Mouse (Mus musculus): ENCODE data around the gene Cemip2. TPM values are rescaled to one million over a fixed set of nuclear protein-coding genes. Genes with fewer than 3 reads are reported as not detected.

Gene Cemip2
- polyA plus RNA-seq, 1 experiment from 2014 or later, result 37.6 TPM

DNA sequence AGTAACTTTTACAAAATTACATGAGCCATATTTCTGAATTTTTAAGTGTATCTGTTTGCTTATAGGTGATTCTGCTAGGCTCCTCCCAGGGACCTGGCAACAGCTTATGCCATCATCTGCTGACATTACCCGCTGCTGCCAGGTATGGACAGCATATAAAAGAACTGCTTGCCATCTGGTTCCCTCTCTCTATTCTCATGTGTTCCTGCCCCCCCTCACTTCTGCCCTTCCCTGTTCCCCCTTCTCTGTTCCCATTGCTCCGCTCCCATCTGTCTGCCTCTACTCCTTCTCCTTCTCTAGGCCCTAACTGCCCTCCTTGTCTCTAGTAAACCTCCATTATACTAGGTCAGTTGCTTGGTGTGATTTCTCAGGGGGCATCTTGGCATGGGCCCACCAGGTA, 32.6 kb upstream of the Cemip2 start:
- Histone ChIP-seq H3K27ac (ENCODE audit: low read length) (no peak overlapping the region), H3K4me1 (replicated peaks; ENCODE audit: control insufficient read depth, insufficient read depth, low read length) (peaks cover 2% of the 10 kb centered on the region; the same call in 1 of the 2 replicates), H3K36me3 (ENCODE audit: control insufficient read depth, insufficient read depth) (no peaks in the 10 kb centered on the region), H3K9me3 (ENCODE audit: control insufficient read depth, low read length) (no peaks in the 10 kb centered on the region), H3K4me3 (replicated peaks; ENCODE audit: low read length) (no peak overlapping the region), H3K9ac (replicated peaks; ENCODE audit: low read depth, low read length) (no peak overlapping the region), H3K4me2 (ENCODE audit: low read length) (no peak overlapping the region), H3K27me3 (replicated peaks; ENCODE audit: control insufficient read depth, insufficient read depth, low read length) (no peaks in the 10 kb centered on the region)
- ATAC-seq, result peak; percentile 13; the same call in 1 of the 2 replicates
- WGBS, result 60% methylated on average over 2 of the region's 2 CpGs

DNA sequence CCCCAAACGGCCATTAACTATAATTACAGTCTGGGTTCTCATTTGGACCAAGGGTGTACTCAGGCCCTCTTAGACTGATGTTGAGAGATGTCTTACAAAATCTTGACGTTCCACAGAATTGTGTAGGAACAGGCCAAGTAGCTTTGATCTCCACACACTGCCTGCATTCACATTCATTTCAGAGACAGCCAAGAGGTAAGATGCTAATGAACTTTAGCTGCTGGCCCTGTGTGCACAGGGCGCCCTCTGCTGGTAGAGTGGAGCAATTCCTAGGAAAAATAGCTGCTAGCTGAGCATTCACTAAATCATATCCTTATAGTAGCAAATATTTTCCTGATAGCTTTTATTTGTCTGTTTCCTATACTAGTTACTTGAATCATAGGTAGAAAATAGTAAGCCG, 30.8 kb upstream of the Cemip2 start:
- Histone ChIP-seq H3K4me2 (ENCODE audit: low read length) (no peak overlapping the region), H3K9ac (replicated peaks; ENCODE audit: low read depth, low read length) (no peak overlapping the region), H3K4me1 (replicated peaks; ENCODE audit: control insufficient read depth, insufficient read depth, low read length) (no peaks in the 10 kb centered on the region; the same call in 1 of the 2 replicates), H3K36me3 (ENCODE audit: control insufficient read depth, insufficient read depth) (no peaks in the 10 kb centered on the region), H3K9me3 (ENCODE audit: control insufficient read depth, low read length) (no peaks in the 10 kb centered on the region), H3K4me3 (replicated peaks; ENCODE audit: low read length) (no peak overlapping the region), H3K27me3 (replicated peaks; ENCODE audit: control insufficient read depth, insufficient read depth, low read length) (no peaks in the 10 kb centered on the region), H3K27ac (ENCODE audit: low read length) (no peak overlapping the region)
- ATAC-seq, result 0 out of 2 replicates have a peak, but pooled peaks have one; percentile 44
- WGBS, result 15% methylated on average over 4 of the region's 4 CpGs

DNA sequence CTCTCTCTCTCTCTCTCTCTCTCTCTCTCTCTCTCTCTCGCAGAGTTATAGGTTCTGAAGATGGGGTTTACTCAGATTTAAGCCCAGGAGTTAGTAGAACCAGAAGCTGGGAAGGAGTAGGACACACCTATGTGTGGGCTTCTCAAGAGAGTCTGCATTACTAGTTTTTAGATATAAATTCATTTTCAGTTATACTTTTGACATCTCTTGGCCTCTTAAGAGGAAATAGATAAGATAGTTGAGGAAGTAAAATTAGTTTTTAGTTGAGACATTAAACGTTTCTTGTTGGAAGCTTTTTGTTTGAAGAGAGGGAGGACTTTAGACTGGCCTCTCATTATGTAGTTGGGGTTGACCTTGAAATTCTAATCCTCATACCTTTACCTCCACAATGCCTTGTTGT, 28.0 kb upstream of the Cemip2 start:
- WGBS, result 55% methylated on average over 2 of the region's 2 CpGs
- Histone ChIP-seq H3K4me1 (replicated peaks; ENCODE audit: control insufficient read depth, insufficient read depth, low read length) (no peaks in the 10 kb centered on the region; the same call in 1 of the 2 replicates), H3K4me3 (replicated peaks; ENCODE audit: low read length) (no peak overlapping the region), H3K36me3 (ENCODE audit: control insufficient read depth, insufficient read depth) (no peaks in the 10 kb centered on the region), H3K9me3 (ENCODE audit: control insufficient read depth, low read length) (no peaks in the 10 kb centered on the region), H3K27me3 (replicated peaks; ENCODE audit: control insufficient read depth, insufficient read depth, low read length) (no peaks in the 10 kb centered on the region), H3K27ac (ENCODE audit: low read length) (no peak overlapping the region), H3K4me2 (ENCODE audit: low read length) (no peak overlapping the region), H3K9ac (replicated peaks; ENCODE audit: low read depth, low read length) (no peak overlapping the region)
- no peak for ATAC-seq

DNA sequence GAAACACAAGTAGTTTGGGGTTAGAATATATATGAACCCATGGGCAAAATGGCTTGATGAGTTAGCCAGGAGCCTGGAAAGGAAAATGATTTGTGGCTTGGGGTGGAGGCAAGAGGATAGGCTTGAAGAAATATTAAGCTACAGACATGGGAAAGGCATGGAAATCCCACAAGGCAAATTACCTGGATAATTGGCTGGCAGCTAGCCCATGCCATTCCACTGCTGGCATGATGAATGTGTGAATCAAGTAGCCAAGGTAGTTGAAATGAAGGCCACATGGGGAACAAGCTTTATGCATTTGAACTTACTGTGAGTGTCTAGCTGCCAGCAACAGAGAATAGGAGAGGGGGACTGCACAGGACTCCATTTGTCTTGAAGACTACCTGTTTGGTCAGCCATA, 16.5 kb upstream of the Cemip2 start:
- H3K27me3 ChIP-seq (replicated peaks; ENCODE audit: control insufficient read depth, insufficient read depth, low read length), result no peaks in the 10 kb centered on the region
- no peaks in the 10 kb centered on the region for H3K36me3 ChIP-seq (ENCODE audit: control insufficient read depth, insufficient read depth)
- H3K4me2 ChIP-seq (ENCODE audit: low read length), result no peak overlapping the region
- H3K9ac ChIP-seq (replicated peaks; ENCODE audit: low read depth, low read length), result no peak overlapping the region
- no peaks in the 10 kb centered on the region for H3K9me3 ChIP-seq (ENCODE audit: control insufficient read depth, low read length)
- H3K4me1 ChIP-seq (replicated peaks; ENCODE audit: control insufficient read depth, insufficient read depth, low read length), result 0 out of 2 replicates have a peak, but pooled peaks cover 2% of the 10 kb centered on the region
- no peak overlapping the region for H3K4me3 ChIP-seq (replicated peaks; ENCODE audit: low read length)
- H3K27ac ChIP-seq (ENCODE audit: low read length), result no peak overlapping the region
- no peak for ATAC-seq

DNA sequence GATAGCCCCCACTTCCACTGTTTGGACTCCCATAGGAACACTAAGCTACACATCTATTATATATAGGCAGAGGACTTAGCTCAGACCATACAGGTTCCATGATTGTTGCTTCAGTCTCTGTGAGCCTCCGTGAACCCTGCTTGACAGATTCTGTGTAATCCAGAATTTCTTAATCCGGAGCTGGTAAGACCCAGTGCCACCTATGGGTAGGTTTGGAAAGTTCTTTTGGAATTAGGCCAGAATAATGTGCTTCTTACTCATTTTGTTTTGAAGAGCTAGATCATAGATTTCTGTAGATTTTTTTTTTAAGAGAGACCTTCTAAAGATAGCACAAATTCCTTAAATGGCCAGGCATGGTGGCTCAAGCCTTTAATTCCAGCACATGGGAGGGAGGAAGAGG, 14.1 kb upstream of the Cemip2 start:
- ATAC-seq, result no peak
- no peak overlapping the region for H3K4me2 ChIP-seq (ENCODE audit: low read length)
- WGBS, result 72% methylated on average over 2 of the region's 2 CpGs
- no peak overlapping the region for H3K27ac ChIP-seq (ENCODE audit: low read length)
- no peak overlapping the region for H3K4me3 ChIP-seq (replicated peaks; ENCODE audit: low read length)
- H3K27me3 ChIP-seq (replicated peaks; ENCODE audit: control insufficient read depth, insufficient read depth, low read length), result no peaks in the 10 kb centered on the region
- H3K9me3 ChIP-seq (ENCODE audit: control insufficient read depth, low read length), result no peaks in the 10 kb centered on the region
- 0 out of 2 replicates have a peak, but pooled peaks cover 2% of the 10 kb centered on the region for H3K4me1 ChIP-seq (replicated peaks; ENCODE audit: control insufficient read depth, insufficient read depth, low read length)
- H3K9ac ChIP-seq (replicated peaks; ENCODE audit: low read depth, low read length), result no peak overlapping the region
- H3K36me3 ChIP-seq (ENCODE audit: control insufficient read depth, insufficient read depth), result no peaks in the 10 kb centered on the region

DNA sequence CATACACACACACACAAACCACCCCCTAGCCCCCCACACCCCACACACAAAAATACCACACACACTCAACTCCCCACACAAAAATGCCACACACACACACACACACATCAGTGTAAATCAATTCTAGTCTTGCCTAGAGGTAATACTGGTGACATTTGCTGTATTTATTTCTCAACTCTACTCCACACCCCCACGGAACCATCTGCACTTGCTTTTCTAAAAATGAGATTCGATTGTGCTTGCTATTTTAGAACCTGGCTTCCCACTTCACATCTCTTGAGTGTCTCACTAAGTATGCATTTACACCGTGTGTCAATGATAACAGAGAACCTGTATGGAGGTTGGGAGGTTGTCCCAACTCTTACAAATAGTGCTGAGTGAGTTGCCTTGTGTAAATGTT, 13.4 kb upstream of the Cemip2 start:
- Histone ChIP-seq H3K36me3 (ENCODE audit: control insufficient read depth, insufficient read depth) (no peaks in the 10 kb centered on the region), H3K27me3 (replicated peaks; ENCODE audit: control insufficient read depth, insufficient read depth, low read length) (no peaks in the 10 kb centered on the region), H3K9me3 (ENCODE audit: control insufficient read depth, low read length) (no peaks in the 10 kb centered on the region), H3K4me1 (replicated peaks; ENCODE audit: control insufficient read depth, insufficient read depth, low read length) (0 out of 2 replicates have a peak, but pooled peaks cover 2% of the 10 kb centered on the region), H3K9ac (replicated peaks; ENCODE audit: low read depth, low read length) (no peak overlapping the region), H3K4me2 (ENCODE audit: low read length) (no peak overlapping the region), H3K27ac (ENCODE audit: low read length) (no peak overlapping the region), H3K4me3 (replicated peaks; ENCODE audit: low read length) (no peak overlapping the region)
- no peak for ATAC-seq
- WGBS, result 79% methylated on average over 3 of the region's 3 CpGs

DNA sequence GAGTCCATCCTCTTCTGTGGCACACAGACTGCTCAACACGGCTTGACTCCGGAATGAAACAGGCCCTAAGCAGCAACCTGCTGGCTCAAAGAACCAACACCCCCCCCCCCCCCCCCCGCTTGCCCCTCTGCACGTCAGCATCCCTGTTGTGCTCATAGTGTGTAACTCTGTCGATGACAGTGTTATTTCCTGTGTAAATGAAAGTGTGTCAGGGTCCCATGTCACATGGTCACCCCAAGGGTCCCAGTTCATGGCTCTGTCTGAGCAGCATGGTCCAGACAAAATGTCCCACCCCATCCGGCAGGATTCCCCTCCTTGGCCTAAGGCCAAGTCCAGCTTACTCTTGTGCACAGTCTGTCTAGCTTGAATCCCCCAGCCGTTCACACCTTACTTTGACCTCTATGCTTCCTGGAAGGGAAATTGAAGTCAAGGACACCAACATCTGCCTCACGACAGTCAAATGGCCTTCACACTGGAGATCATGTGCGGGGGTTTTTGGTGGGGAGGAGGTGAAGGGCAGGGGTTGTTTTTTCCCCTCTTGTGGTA, 10.6 kb upstream of the Cemip2 start:
- 0 out of 2 replicates have a peak, but pooled peaks cover 2% of the 10 kb centered on the region for H3K4me1 ChIP-seq (replicated peaks; ENCODE audit: control insufficient read depth, insufficient read depth, low read length)
- 77% methylated on average over 8 of the region's 9 CpGs for WGBS
- H3K27ac ChIP-seq (ENCODE audit: low read length), result no peak overlapping the region

DNA sequence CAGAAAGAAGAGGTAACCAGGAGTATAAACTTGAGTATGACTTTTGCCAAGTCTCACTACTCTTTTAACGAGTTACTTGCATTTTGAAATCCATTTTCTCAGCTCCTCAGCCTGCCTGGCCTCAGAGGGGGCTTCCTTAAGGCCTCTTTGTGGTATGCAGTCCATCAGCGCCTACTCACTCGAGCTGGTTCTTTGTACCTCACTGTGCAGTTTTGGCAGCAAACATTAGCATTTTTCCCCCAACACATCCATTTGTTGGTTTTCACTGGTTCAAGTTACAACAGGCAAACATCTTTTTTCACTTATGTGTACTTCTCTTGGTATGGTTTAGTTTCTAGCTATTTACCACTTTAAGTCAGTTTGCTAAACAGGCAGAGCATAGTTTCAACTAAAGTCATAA, 8.3 kb upstream of the Cemip2 start:
- no peaks in the 10 kb centered on the region for H3K9me3 ChIP-seq (ENCODE audit: control insufficient read depth, low read length)
- H3K4me1 ChIP-seq (replicated peaks; ENCODE audit: control insufficient read depth, insufficient read depth, low read length), result no peaks in the 10 kb centered on the region
- ATAC-seq, result no peak
- no peak overlapping the region for H3K27ac ChIP-seq (ENCODE audit: low read length)
- H3K27me3 ChIP-seq (replicated peaks; ENCODE audit: control insufficient read depth, insufficient read depth, low read length), result no peaks in the 10 kb centered on the region
- WGBS, result 48% methylated on average over 3 of the region's 3 CpGs
- no peak overlapping the region for H3K4me3 ChIP-seq (replicated peaks; ENCODE audit: low read length)
- H3K4me2 ChIP-seq (ENCODE audit: low read length), result no peak overlapping the region
- no peaks in the 10 kb centered on the region for H3K36me3 ChIP-seq (ENCODE audit: control insufficient read depth, insufficient read depth)
- H3K9ac ChIP-seq (replicated peaks; ENCODE audit: low read depth, low read length), result no peak overlapping the region

More for the DNA sequence above, 10.6 kb upstream of the Cemip2 start:
- no peak for ATAC-seq
- no peak overlapping the region for H3K4me3 ChIP-seq (replicated peaks; ENCODE audit: low read length)
- H3K27me3 ChIP-seq (replicated peaks; ENCODE audit: control insufficient read depth, insufficient read depth, low read length), result no peaks in the 10 kb centered on the region
- H3K36me3 ChIP-seq (ENCODE audit: control insufficient read depth, insufficient read depth), result no peaks in the 10 kb centered on the region
- H3K9ac ChIP-seq (replicated peaks; ENCODE audit: low read depth, low read length), result no peak overlapping the region
- H3K4me2 ChIP-seq (ENCODE audit: low read length), result no peak overlapping the region
- H3K9me3 ChIP-seq (ENCODE audit: control insufficient read depth, low read length), result no peaks in the 10 kb centered on the region

DNA sequence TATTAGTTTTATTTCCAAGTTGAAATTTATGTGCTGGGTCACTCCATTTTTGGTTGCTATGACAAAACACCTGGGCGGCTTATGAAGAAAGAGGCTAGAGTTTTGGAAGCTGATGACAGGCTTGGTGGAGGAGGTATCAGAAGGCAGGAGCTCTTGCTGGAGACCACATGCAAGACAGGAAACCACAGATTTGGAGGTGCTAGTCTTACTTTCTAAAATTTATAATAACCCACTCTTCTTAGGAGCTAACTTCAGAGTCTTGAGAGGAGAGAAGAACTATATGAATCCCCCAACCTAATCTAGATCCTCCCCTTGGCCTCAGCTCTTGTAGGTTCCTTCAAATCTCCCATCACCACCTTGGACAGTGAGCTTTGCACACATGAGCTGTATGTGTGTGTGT, 6.6 kb upstream of the Cemip2 start:
- H3K9ac ChIP-seq (replicated peaks; ENCODE audit: low read depth, low read length), result no peak overlapping the region
- no peak overlapping the region for H3K27ac ChIP-seq (ENCODE audit: low read length)
- H3K27me3 ChIP-seq (replicated peaks; ENCODE audit: control insufficient read depth, insufficient read depth, low read length), result no peaks in the 10 kb centered on the region
- H3K4me2 ChIP-seq (ENCODE audit: low read length), result no peak overlapping the region
- H3K9me3 ChIP-seq (ENCODE audit: control insufficient read depth, low read length), result no peaks in the 10 kb centered on the region
- ATAC-seq, result no peak
- no peak overlapping the region for H3K4me3 ChIP-seq (replicated peaks; ENCODE audit: low read length)
- no peaks in the 10 kb centered on the region for H3K36me3 ChIP-seq (ENCODE audit: control insufficient read depth, insufficient read depth)
- no peaks in the 10 kb centered on the region for H3K4me1 ChIP-seq (replicated peaks; ENCODE audit: control insufficient read depth, insufficient read depth, low read length)
- WGBS, result 94% methylated on average over 1 of the region's 1 CpGs

DNA sequence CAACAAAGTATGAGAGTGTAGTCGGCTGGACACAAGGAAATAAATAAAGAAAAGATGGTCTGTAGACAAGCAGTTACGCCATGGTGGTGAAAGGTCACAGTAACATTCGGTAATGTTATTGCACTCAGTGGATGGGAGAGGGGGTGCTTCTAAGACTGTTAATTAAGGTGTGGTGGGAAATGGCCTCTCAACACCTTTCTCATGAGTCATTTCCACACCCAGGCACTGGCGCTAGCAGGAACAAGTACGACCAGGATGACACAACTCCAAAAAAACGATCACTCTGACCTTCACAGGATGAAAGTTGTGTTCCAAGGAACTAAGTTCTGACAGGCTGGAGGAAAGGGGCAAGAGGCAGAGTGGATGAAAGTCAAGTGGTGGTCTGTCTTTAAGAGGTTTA, 4.5 kb upstream of the Cemip2 start:
- ATAC-seq, result no peak
- H3K27me3 ChIP-seq (replicated peaks; ENCODE audit: control insufficient read depth, insufficient read depth, low read length), result no peaks in the 10 kb centered on the region
- no peak overlapping the region for H3K9ac ChIP-seq (replicated peaks; ENCODE audit: low read depth, low read length)
- no peak overlapping the region for H3K4me3 ChIP-seq (replicated peaks; ENCODE audit: low read length)
- 84% methylated on average over 6 of the region's 6 CpGs for WGBS
- no peak overlapping the region for H3K27ac ChIP-seq (ENCODE audit: low read length)
- H3K4me2 ChIP-seq (ENCODE audit: low read length), result no peak overlapping the region
- H3K4me1 ChIP-seq (replicated peaks; ENCODE audit: control insufficient read depth, insufficient read depth, low read length), result peaks cover 10% of the 10 kb centered on the region
- H3K36me3 ChIP-seq (ENCODE audit: control insufficient read depth, insufficient read depth), result no peaks in the 10 kb centered on the region
- no peaks in the 10 kb centered on the region for H3K9me3 ChIP-seq (ENCODE audit: control insufficient read depth, low read length)

Measured in forebrain, embryonic 16.5 days (tissue).